Mouse (Mus musculus) CH12.LX (cell line): ENCODE results near the gene Znhit1. TPM values are rescaled to one million over a fixed set of nuclear protein-coding genes. Genes with fewer than 3 reads are reported as not detected.

Experiments used
- DNase-seq: peaks from one replicate; pipeline ENCODE4 v3.0.0-alpha.2; 2013; ENCODE audit errors: extremely low read depth
- H3K27ac ChIP-seq: 2 replicates; pipeline ENCODE4 v1.5.1; 2012; ENCODE audit warnings: low read depth, mild to moderate bottlenecking, control low read depth, moderate library complexity; ENCODE audit not compliant: insufficient read depth
- H3K27me3 ChIP-seq: replicated peaks from 2 replicates; pipeline ENCODE3; 2012; ENCODE audit warnings: inconsistent platforms
- H3K36me3 ChIP-seq, 2 experiments: replicated peaks in 1 of 2; 2 replicates each; pipeline versions ENCODE3 to v1.6.1; 2012; ENCODE audit warnings: inconsistent platforms in 1 of 2, low read length in 1 of 2, mild to moderate bottlenecking in 1 of 2, mixed read lengths in 1 of 2, moderate library complexity in 1 of 2; ENCODE audit not compliant: control insufficient read depth in 1 of 2, insufficient read depth in 1 of 2
- H3K4me1 ChIP-seq, 2 experiments: 2 replicates each; pipeline ENCODE4 v1.6.1; 2012; ENCODE audit warnings: inconsistent platforms in 1 of 2, moderate library complexity in 1 of 2; ENCODE audit not compliant: insufficient read depth in 2 of 2, control insufficient read depth in 1 of 2
- H3K4me2 ChIP-seq: 2 replicates; pipeline ENCODE4 v1.6.1; 2012; ENCODE audit warnings: low read depth, mild to moderate bottlenecking, control low read depth; ENCODE audit not compliant: poor library complexity, insufficient read depth, severe bottlenecking
- H3K4me3 ChIP-seq, 3 experiments: fragments of 150-350 bp in 1 of 3; sonication (generic) in 1 of 3; replicated peaks in 1 of 3; 2 replicates each; pipeline versions ENCODE3 to v1.5.1; 2011 to 2012; ENCODE audit warnings: low read depth in 2 of 3, low read length in 2 of 3, mild to moderate bottlenecking in 2 of 3, moderate library complexity in 2 of 3, control low read depth in 1 of 3, improper control_type of control experiment in 1 of 3, inconsistent platforms in 1 of 3, mixed read lengths in 1 of 3; ENCODE audit not compliant: poor library complexity in 1 of 3
- H3K79me2 ChIP-seq: replicated peaks from 2 replicates; pipeline ENCODE4 v1.6.1; 2012; ENCODE audit warnings: mild to moderate bottlenecking, moderate library complexity; ENCODE audit not compliant: control insufficient read depth, poor library complexity, insufficient read depth, severe bottlenecking; ENCODE audit errors: extremely low read depth
- H3K9ac ChIP-seq: 2 replicates; pipeline ENCODE4 v1.6.1; 2012; ENCODE audit warnings: low read depth, mild to moderate bottlenecking, control low read depth, moderate library complexity; ENCODE audit not compliant: insufficient read depth
- H3K9me3 ChIP-seq: replicated peaks from 2 replicates; pipeline ENCODE3; 2012; ENCODE audit warnings: low read length, inconsistent platforms, mixed read lengths
- BHLHE40 ChIP-seq: IDR thresholded peaks from 2 replicates; pipeline ENCODE4 v1.6.1; 2011; ENCODE audit warnings: mild to moderate bottlenecking, low read depth, low read length, improper control_type of control experiment
- CHD1 ChIP-seq: IDR thresholded peaks from 2 replicates; pipeline ENCODE4 v1.6.1; 2012; ENCODE audit warnings: low read depth, low read length, improper control_type of control experiment, inconsistent platforms
- CTCF ChIP-seq, 2 experiments: IDR thresholded peaks in 1 of 2; conservative IDR thresholded peaks in 1 of 2; 2 replicates each; pipeline ENCODE4 v1.5.1; 2011 to 2012; ENCODE audit warnings: low read depth in 2 of 2, low read length in 2 of 2, improper control_type of control experiment in 1 of 2, inconsistent platforms in 1 of 2, mild to moderate bottlenecking in 1 of 2, moderate library complexity in 1 of 2
- E2F4 ChIP-seq: IDR thresholded peaks from 2 replicates; pipeline ENCODE4 v1.6.1; 2011; ENCODE audit warnings: low read depth, low read length, improper control_type of control experiment; ENCODE audit not compliant: insufficient replicate concordance
- EP300 ChIP-seq: IDR thresholded peaks from 2 replicates; pipeline ENCODE4 v1.6.1; 2011; ENCODE audit warnings: low read length, improper control_type of control experiment
- ETS1 ChIP-seq: conservative IDR thresholded peaks from 2 replicates; pipeline ENCODE4 v1.6.1; 2012; ENCODE audit warnings: low read depth, mild to moderate bottlenecking, inconsistent platforms, low read length, improper control_type of control experiment, moderate library complexity
- GABPA ChIP-seq: IDR thresholded peaks from 2 replicates; pipeline ENCODE4 v1.6.1; 2012; ENCODE audit warnings: low read depth, low read length, improper control_type of control experiment, inconsistent platforms; ENCODE audit not compliant: insufficient replicate concordance
- HCFC1 ChIP-seq: IDR thresholded peaks from 2 replicates; pipeline ENCODE4 v1.6.1; 2012; ENCODE audit warnings: low read depth, mild to moderate bottlenecking, inconsistent platforms, low read length, improper control_type of control experiment
- MAFK ChIP-seq: IDR thresholded peaks from 2 replicates; pipeline ENCODE4 v1.6.1; 2011; ENCODE audit warnings: low read length, improper control_type of control experiment; ENCODE audit not compliant: insufficient replicate concordance
- MAX ChIP-seq: IDR thresholded peaks from 2 replicates; pipeline ENCODE4 v1.6.1; 2011; ENCODE audit warnings: low read length, improper control_type of control experiment
- MEF2A ChIP-seq: IDR thresholded peaks from 2 replicates; pipeline ENCODE4 v1.6.1; 2014; ENCODE audit warnings: low read depth, mild to moderate bottlenecking, inconsistent platforms, low read length, improper control_type of control experiment, borderline replicate concordance
- NELFE ChIP-seq: IDR thresholded peaks from 2 replicates; pipeline ENCODE4 v1.6.1; 2011; ENCODE audit warnings: low read depth, low read length, improper control_type of control experiment
- NRF1 ChIP-seq: IDR thresholded peaks from 2 replicates; pipeline ENCODE4 v1.6.1; 2014; ENCODE audit warnings: low read depth, mild to moderate bottlenecking, inconsistent platforms, low read length, improper control_type of control experiment, moderate library complexity
- PAX5 ChIP-seq: IDR thresholded peaks from 2 replicates; pipeline ENCODE4 v1.6.1; 2012; ENCODE audit warnings: low read length, inconsistent platforms, mixed read lengths
- POLR2A ChIP-seq: IDR thresholded peaks from 2 replicates; pipeline ENCODE4 v1.6.1; 2011; ENCODE audit warnings: low read depth, mild to moderate bottlenecking, improper control_type of control experiment, low read length
- POLR2AphosphoS2 ChIP-seq: IDR thresholded peaks from 2 replicates; pipeline ENCODE4 v1.6.1; 2011; ENCODE audit warnings: low read depth, low read length, improper control_type of control experiment
- RAD21 ChIP-seq: IDR thresholded peaks from 2 replicates; pipeline ENCODE4 v1.6.1; 2011; ENCODE audit warnings: low read depth, mild to moderate bottlenecking, low read length, improper control_type of control experiment, moderate library complexity
- RCOR1 ChIP-seq: conservative IDR thresholded peaks from 2 replicates; pipeline ENCODE4 v1.6.1; 2012; ENCODE audit warnings: low read depth, mild to moderate bottlenecking, inconsistent platforms, low read length, improper control_type of control experiment
- SIN3A ChIP-seq: IDR thresholded peaks from 2 replicates; pipeline ENCODE4 v1.6.1; 2012; ENCODE audit warnings: low read length, improper control_type of control experiment, inconsistent platforms
- TCF12 ChIP-seq: IDR thresholded peaks from 2 replicates; pipeline ENCODE4 v1.6.1; 2014; ENCODE audit warnings: low read depth, mild to moderate bottlenecking, inconsistent platforms, low read length, improper control_type of control experiment
- UBTF ChIP-seq: IDR thresholded peaks from 2 replicates; pipeline ENCODE4 v1.6.1; 2012; ENCODE audit warnings: low read depth, mild to moderate bottlenecking, inconsistent platforms, low read length, improper control_type of control experiment, moderate library complexity
- USF1 ChIP-seq: IDR thresholded peaks from 2 replicates; pipeline ENCODE4 v1.6.1; 2014; ENCODE audit warnings: low read depth, mild to moderate bottlenecking, inconsistent platforms, low read length, improper control_type of control experiment
- ZC3H11A ChIP-seq: IDR thresholded peaks from 2 replicates; pipeline ENCODE4 v1.6.1; 2012; ENCODE audit warnings: low read depth, mild to moderate bottlenecking, inconsistent platforms, low read length, improper control_type of control experiment
- ZMIZ1 ChIP-seq: IDR thresholded peaks from 2 replicates; pipeline ENCODE4 v1.6.1; 2012; ENCODE audit warnings: low read depth, mild to moderate bottlenecking, inconsistent platforms, low read length, improper control_type of control experiment
- dilution Hi-C: fragments of 300-500 bp; cut with MboI; formaldehyde crosslinking; loops from 2 replicates; pipeline ENCODE4 v1.14.3; 2020; ENCODE audit warnings: low sequenced_read_pairs; ENCODE audit not compliant: extremely low pct_unique_long_range_greater_than_20kb, extremely low pct_ligation_motif_present
- in situ Hi-C: fragments of 300-500 bp; cut with MboI; formaldehyde crosslinking; loops from 3 replicates; pipeline ENCODE4 v1.14.3; 2019; ENCODE audit warnings: low sequenced_read_pairs, low pct_ligation_motif_present, low pct_unique_long_range_greater_than_20kb, mixed read lengths
- polyA plus RNA-seq: library from polyadenylated mRNA; unstranded; fragments of >175 nt; gene quantifications from 2 replicates; pipeline ENCODE4 v1.2.1, GENCODE M21; 2012; ENCODE audit warnings: low read depth; ENCODE audit not compliant: insufficient read length
- total RNA-seq, 2 experiments: library from RNA; depleted of rRNA; stranded (reverse); fragments of 300-350 nt in 1 of 2; fragments of >200 nt in 1 of 2; gene quantifications; 2 replicates each; pipeline ENCODE4 v1.2.3; 2012 to 2014

Znhit1 gene
- total and polyA plus RNA-seq, 3 experiments: 39.6 to 99.2 (median 60.1) TPM

GRCm38 (mm10) chr5:136986695-136987137 is 1.1 kb downstream of the Znhit1 start, which contains the start of gene Plod3 (continued):
- TF ChIP-seq MAFK (no peak), PAX5 (no peak), POLR2A (peak; percentile 67), GABPA (no peak; the same call in 1 of the 2 replicates), RAD21 (no peak), UBTF (no peak), NELFE (peak; percentile 84), SIN3A (peak; percentile 89; the same call in 1 of the 2 replicates), MEF2A (peak; percentile 55; the same call in 1 of the 2 replicates), TCF12 (peak; percentile 65; the same call in 1 of the 2 replicates), E2F4 (0 out of 2 replicates have a peak, but pooled peaks have one; percentile 33)

DNA sequence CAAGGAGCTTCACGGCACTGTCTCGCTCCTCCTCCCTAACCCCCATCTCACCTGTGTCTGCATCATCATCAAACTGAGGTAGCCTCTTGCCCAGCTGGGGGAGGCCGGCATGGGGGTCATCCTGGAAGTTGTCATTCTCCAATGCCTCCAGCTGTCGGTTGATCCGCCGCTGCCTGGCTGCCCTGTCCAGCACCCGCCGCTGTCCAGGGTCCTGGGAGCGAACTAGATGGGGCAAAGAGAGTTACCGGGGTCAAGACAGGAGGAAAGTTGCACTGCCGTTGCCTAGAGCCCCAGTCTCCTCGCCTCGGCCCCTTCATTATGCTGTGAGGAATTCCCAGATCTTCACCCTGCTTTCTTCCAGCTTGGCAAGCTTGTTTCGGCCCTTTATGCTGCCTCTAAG is 3.0 kb downstream of the Znhit1 start:
- TF ChIP-seq SIN3A (no peak), MAX (no peak), POLR2AphosphoS2 (no peak), NRF1 (no peak), ZMIZ1 (no peak), HCFC1 (no peak), CHD1 (no peak), UBTF (no peak), MEF2A (no peak), EP300 (no peak), BHLHE40 (no peak), ZC3H11A (no peak), GABPA (no peak), USF1 (no peak), MAFK (no peak), CTCF (conservative IDR thresholded peaks at IDR 0.05 in 1 of 2, IDR thresholded peaks at IDR 0.05 in 1 of 2; ENCODE audit: low read depth in 2 of 2, low read length in 2 of 2) (no peak), E2F4 (no peak), PAX5 (no peak), RCOR1 (no peak), ETS1 (no peak)
- Histone ChIP-seq H3K27me3 (no peaks in the 10 kb centered on the region), H3K4me2 (no peak overlapping the region), H3K9me3 (no peaks in the 10 kb centered on the region), H3K27ac (no peak overlapping the region), H3K4me3 (no peak overlapping the region), H3K4me1 (peaks cover 5 to 19% of the 10 kb centered on the region in 2 experiments; a peak in 2 of 4 replicates), H3K79me2 (peaks cover 2% of the 10 kb centered on the region; the same call in 1 of the 2 replicates), H3K9ac (no peak overlapping the region), H3K36me3 (peaks cover 30 to 65% of the 10 kb centered on the region in 2 experiments)
- no peak for DNase-seq
- in situ Hi-C loops (no loop called here), dilution Hi-C loops (no loop called here)
